Mouse (Mus musculus): ENCODE results near the gene Smad5. TPM values are rescaled to one million over a fixed set of nuclear protein-coding genes. Genes with fewer than 3 reads are reported as not detected.

Smad5 gene
- total and polyA plus RNA-seq, 3 experiments, result 4.3 to 7.4 (median 4.4) TPM

DNA sequence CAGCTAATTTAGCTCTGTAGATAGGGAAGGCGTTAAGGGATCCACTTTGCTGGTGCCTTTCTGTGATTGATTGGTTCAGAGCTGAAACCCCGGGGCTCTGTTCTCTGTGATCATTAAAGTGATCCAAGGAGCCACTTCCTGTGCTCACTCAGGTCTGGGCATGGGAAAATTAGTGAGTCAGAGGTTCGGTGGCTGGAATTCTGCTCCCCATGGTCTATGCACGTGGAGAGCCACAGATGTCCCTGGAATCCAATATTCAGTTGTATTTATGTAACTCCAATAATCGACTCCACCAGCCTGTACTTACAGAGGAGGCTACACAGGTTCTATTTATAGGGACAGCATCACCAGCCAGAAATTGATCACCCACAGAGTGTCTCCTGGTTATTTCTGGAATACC, 63.4 kb downstream of the Smad5 start:
- Histone ChIP-seq H3K79me2 (replicated peaks; ENCODE audit: control insufficient read depth, extremely low read depth, insufficient read depth, poor library complexity, severe bottlenecking) (no peaks in the 10 kb centered on the region), H3K4me3 (replicated peaks in 1 of 3; ENCODE audit: low read depth in 2 of 3, low read length in 2 of 3, poor library complexity in 1 of 3) (no peak overlapping the region), H3K4me2 (ENCODE audit: insufficient read depth, low read depth, poor library complexity, severe bottlenecking) (no peak overlapping the region), H3K27me3 (replicated peaks) (peaks cover 78% of the 10 kb centered on the region), H3K4me1 (ENCODE audit: control insufficient read depth in 1 of 2, insufficient read depth in 2 of 2) (no peaks in the 10 kb centered on the region), H3K36me3 (replicated peaks in 1 of 2; ENCODE audit: control insufficient read depth in 1 of 2, insufficient read depth in 1 of 2, low read length in 1 of 2) (no peaks in the 10 kb centered on the region), H3K9me3 (replicated peaks; ENCODE audit: low read length) (peaks cover 10% of the 10 kb centered on the region), H3K27ac (ENCODE audit: insufficient read depth, low read depth) (no peak overlapping the region), H3K9ac (ENCODE audit: insufficient read depth, low read depth) (no peak overlapping the region)
- no peak for DNase-seq (ENCODE audit: extremely low read depth)
- dilution Hi-C loops (cut with MboI; ENCODE audit: extremely low pct_ligation_motif_present, extremely low pct_unique_long_range_greater_than_20kb, low sequenced_read_pairs), result no loop called here
- TF ChIP-seq ELF1 (IDR thresholded peaks at IDR 0.05; ENCODE audit: low read depth, low read length), result no peak
- no peak for TF ChIP-seq MAFK (IDR thresholded peaks at IDR 0.05; ENCODE audit: insufficient replicate concordance, low read length)
- TF ChIP-seq UBTF (IDR thresholded peaks at IDR 0.05; ENCODE audit: low read depth, low read length), result no peak
- no peak for TF ChIP-seq GABPA (IDR thresholded peaks at IDR 0.05; ENCODE audit: insufficient replicate concordance, low read depth, low read length)
- TF ChIP-seq RAD21 (IDR thresholded peaks at IDR 0.05; ENCODE audit: low read depth, low read length), result no peak
- TF ChIP-seq POLR2A (IDR thresholded peaks at IDR 0.05; ENCODE audit: low read depth, low read length), result no peak
- no peak for TF ChIP-seq EP300 (IDR thresholded peaks at IDR 0.05; ENCODE audit: low read length)
- no peak for TF ChIP-seq NRF1 (IDR thresholded peaks at IDR 0.05; ENCODE audit: low read depth, low read length)
- TF ChIP-seq KAT2A (IDR thresholded peaks at IDR 0.05; ENCODE audit: insufficient replicate concordance, low read length), result no peak
- no peak for TF ChIP-seq POLR2AphosphoS2 (IDR thresholded peaks at IDR 0.05; ENCODE audit: low read depth, low read length)
- no peak for TF ChIP-seq TCF12 (IDR thresholded peaks at IDR 0.05; ENCODE audit: low read depth, low read length)
- TF ChIP-seq E2F4 (IDR thresholded peaks at IDR 0.05; ENCODE audit: insufficient replicate concordance, low read depth, low read length), result no peak
- no peak for TF ChIP-seq CTCF (conservative IDR thresholded peaks at IDR 0.05 in 1 of 2, IDR thresholded peaks at IDR 0.05 in 1 of 2; ENCODE audit: low read depth in 2 of 2, low read length in 2 of 2)
- TF ChIP-seq MXI1 (IDR thresholded peaks at IDR 0.05; ENCODE audit: low read depth, low read length), result no peak
- no peak for TF ChIP-seq TBP (conservative IDR thresholded peaks at IDR 0.05; ENCODE audit: low read depth, low read length)
- TF ChIP-seq CHD2 (IDR thresholded peaks at IDR 0.05; ENCODE audit: low read length), result no peak
- no peak for TF ChIP-seq USF2 (conservative IDR thresholded peaks at IDR 0.05; ENCODE audit: low read depth, low read length)
- TF ChIP-seq JUN (IDR thresholded peaks at IDR 0.05; ENCODE audit: insufficient read depth, low read depth, low read length), result no peak
- in situ Hi-C loops (cut with MboI; ENCODE audit: low pct_ligation_motif_present, low pct_unique_long_range_greater_than_20kb, low sequenced_read_pairs), result no loop called here

DNA sequence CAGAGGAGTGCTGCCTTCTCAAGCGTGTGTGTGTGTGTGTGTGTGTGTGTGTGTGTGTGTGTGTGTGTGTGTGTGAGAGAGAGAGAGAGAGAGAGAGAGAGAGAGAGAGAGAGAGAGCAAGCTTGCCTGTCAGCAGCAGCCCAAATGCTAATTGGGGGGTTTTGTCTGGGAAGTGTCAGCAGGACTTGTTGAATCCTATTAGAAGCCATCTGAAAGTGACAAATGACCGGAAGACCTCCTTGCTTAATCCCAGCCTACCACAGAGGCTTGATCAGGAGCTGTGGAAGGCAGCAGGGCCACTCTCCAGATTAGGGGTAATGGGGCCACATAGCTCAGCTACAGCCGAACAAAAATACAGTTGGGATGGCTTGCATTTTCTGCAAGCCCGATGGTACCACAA, 66.6 kb downstream of the Smad5 start:
- Histone ChIP-seq H3K27me3 (replicated peaks) (peaks cover 53% of the 10 kb centered on the region), H3K9ac (ENCODE audit: insufficient read depth, low read depth) (no peak overlapping the region), H3K4me2 (ENCODE audit: insufficient read depth, low read depth, poor library complexity, severe bottlenecking) (no peak overlapping the region), H3K4me3 (replicated peaks in 1 of 3; ENCODE audit: low read depth in 2 of 3, low read length in 2 of 3, poor library complexity in 1 of 3) (no peak overlapping the region), H3K4me1 (ENCODE audit: control insufficient read depth in 1 of 2, insufficient read depth in 2 of 2) (peaks cover 0 to 6% of the 10 kb centered on the region in 2 experiments; a peak in 1 of 4 replicates), H3K9me3 (replicated peaks; ENCODE audit: low read length) (peaks cover 10% of the 10 kb centered on the region), H3K36me3 (replicated peaks in 1 of 2; ENCODE audit: control insufficient read depth in 1 of 2, insufficient read depth in 1 of 2, low read length in 1 of 2) (no peaks in the 10 kb centered on the region), H3K79me2 (replicated peaks; ENCODE audit: control insufficient read depth, extremely low read depth, insufficient read depth, poor library complexity, severe bottlenecking) (no peaks in the 10 kb centered on the region), H3K27ac (ENCODE audit: insufficient read depth, low read depth) (no peak overlapping the region)
- DNase-seq (ENCODE audit: extremely low read depth), result no peak
- no peak for TF ChIP-seq ELF1 (IDR thresholded peaks at IDR 0.05; ENCODE audit: low read depth, low read length)
- TF ChIP-seq MAX (IDR thresholded peaks at IDR 0.05; ENCODE audit: low read length), result no peak
- no peak for TF ChIP-seq ZMIZ1 (IDR thresholded peaks at IDR 0.05; ENCODE audit: low read depth, low read length)
- TF ChIP-seq TBP (conservative IDR thresholded peaks at IDR 0.05; ENCODE audit: low read depth, low read length), result no peak
- no peak for TF ChIP-seq JUND (conservative IDR thresholded peaks at IDR 0.05; ENCODE audit: low read depth, low read length)
- no peak for TF ChIP-seq ZKSCAN1 (IDR thresholded peaks at IDR 0.05; ENCODE audit: borderline replicate concordance, low read depth, low read length)
- no peak for TF ChIP-seq USF2 (conservative IDR thresholded peaks at IDR 0.05; ENCODE audit: low read depth, low read length)
- no peak for TF ChIP-seq HCFC1 (IDR thresholded peaks at IDR 0.05; ENCODE audit: low read depth, low read length)
- dilution Hi-C loops (cut with MboI; ENCODE audit: extremely low pct_ligation_motif_present, extremely low pct_unique_long_range_greater_than_20kb, low sequenced_read_pairs) (no loop called here), in situ Hi-C loops (cut with MboI; ENCODE audit: low pct_ligation_motif_present, low pct_unique_long_range_greater_than_20kb, low sequenced_read_pairs) (no loop called here)
